Mouse (Mus musculus): ENCODE data around the gene Snapc2.

Gene Snapc2

GRCm38 (mm10) chr8:4252934-4253841 lies at the start of gene Snapc2:
Gene Snapc2 (plus strand): TSS chr8:4253080.
- DNase-seq (ENCODE audit: low spot score in 2 of 2) = peak; percentile 92 to 98

- no peak for DNase-seq (ENCODE audit: low spot score in 2 of 2)
These were observed 47.4 kb upstream of the Snapc2 start for GRCm38 (mm10) chr8:4205246-4206123.

- no peak for DNase-seq (ENCODE audit: low spot score in 2 of 2)
These were observed 46.5 kb upstream of the Snapc2 start for GRCm38 (mm10) chr8:4206182-4207015.

GRCm38 (mm10) chr8:4207016-4207350 lies 45.9 kb upstream of the Snapc2 start:
- DNase-seq (ENCODE audit: low spot score in 2 of 2) = no peak

- no peak for DNase-seq (ENCODE audit: low spot score in 2 of 2)
These were observed 41.8 kb upstream of the Snapc2 start for GRCm38 (mm10) chr8:4211097-4211496.

GRCm38 (mm10) chr8:4212809-4213209 lies 40.1 kb upstream of the Snapc2 start:
- no peak for DNase-seq (ENCODE audit: low spot score in 2 of 2)

- DNase-seq (ENCODE audit: low spot score in 2 of 2) = peak; percentile 57 to 76
These were observed 39.5 kb upstream of the Snapc2 start for GRCm38 (mm10) chr8:4213210-4214005.

- DNase-seq (ENCODE audit: low spot score in 2 of 2) = peak; percentile 60 to 67
These were observed 38.6 kb upstream of the Snapc2 start for GRCm38 (mm10) chr8:4214006-4214980.

- DNase-seq (ENCODE audit: low spot score in 2 of 2) = no peak
These were observed 36.6 kb upstream of the Snapc2 start for GRCm38 (mm10) chr8:4216296-4216695.

GRCm38 (mm10) chr8:4216791-4217621 lies 35.9 kb upstream of the Snapc2 start, which contains the start of gene Prr36:
Gene Prr36 (minus strand): TSS chr8:4217459.
- DNase-seq (ENCODE audit: low spot score in 2 of 2) = no peak

- DNase-seq (ENCODE audit: low spot score in 2 of 2) = no peak
These were observed 33.3 kb upstream of the Snapc2 start for GRCm38 (mm10) chr8:4219617-4220016.

- no peak for DNase-seq (ENCODE audit: low spot score in 2 of 2)
These were observed 30.8 kb upstream of the Snapc2 start for GRCm38 (mm10) chr8:4222059-4222458.

- DNase-seq (ENCODE audit: low spot score in 2 of 2) = no peak
These were observed 26.6 kb upstream of the Snapc2 start for GRCm38 (mm10) chr8:4226323-4226722.

- DNase-seq (ENCODE audit: low spot score in 2 of 2) = peak; percentile 46 to 70
These were observed 26.0 kb upstream of the Snapc2 start, which contains the start of gene Lrrc8e for GRCm38 (mm10) chr8:4226739-4227347. Gene Lrrc8e (plus strand): TSS chr8:4226827.

GRCm38 (mm10) chr8:4227919-4228318 lies 25.0 kb upstream of the Snapc2 start:
- no peak for DNase-seq (ENCODE audit: low spot score in 2 of 2)

GRCm38 (mm10) chr8:4229784-4230183 lies 23.1 kb upstream of the Snapc2 start:
- no peak for DNase-seq (ENCODE audit: low spot score in 2 of 2)

- DNase-seq (ENCODE audit: low spot score in 2 of 2) = peak; percentile 48 to 81
These were observed 22.1 kb upstream of the Snapc2 start for GRCm38 (mm10) chr8:4230612-4231351.
